Mouse (Mus musculus) left cerebral cortex, postnatal 36 days (tissue): ENCODE results near the gene Prr9. TPM values are rescaled to one million over a fixed set of nuclear protein-coding genes. Genes with fewer than 3 reads are reported as not detected.

Experiments used
- DNase-seq, 2 experiments: peaks; one replicate each; pipeline ENCODE4 v3.0.0; 2021 to 2022; ENCODE audit warnings: low spot score in 2 of 2, mixed read lengths in 1 of 2
- intact Hi-C: fragments of 180-260 bp; cut with DNase I; formaldehyde crosslinking; loops from one replicate; pipeline ENCODE4 v1.15.1; 2025
- total RNA-seq, 2 experiments: library from RNA; stranded (reverse); gene quantifications; 2 replicates each; pipeline ENCODE4 v1.2.3; 2021

The Prr9 gene
- total RNA-seq = not detected

DNA sequence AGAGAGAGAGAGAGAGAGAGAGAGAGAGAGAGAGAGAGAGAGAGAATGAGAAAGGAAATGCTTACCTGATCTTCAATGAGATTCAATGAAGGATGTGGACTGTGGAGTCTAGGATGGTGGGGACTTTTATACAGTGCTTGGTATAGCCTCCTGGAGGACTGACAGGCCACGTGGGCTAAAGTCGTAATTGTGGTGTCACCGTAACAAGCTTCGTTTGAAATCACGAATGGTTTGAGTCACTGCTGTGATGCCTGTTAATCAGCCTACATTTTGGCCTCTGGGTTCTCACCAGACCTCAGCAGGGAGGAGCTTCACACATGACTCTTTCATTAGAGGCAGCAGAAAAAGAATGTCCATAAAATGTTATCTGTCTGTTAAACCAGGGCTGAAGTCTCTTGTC, at the start of gene Prr9:
Gene Prr9 (minus strand): TSS at position 101 of the 400 bp plus-strand sequence.
- DNase-seq = no peak
- intact Hi-C loops = no loop called here

DNA sequence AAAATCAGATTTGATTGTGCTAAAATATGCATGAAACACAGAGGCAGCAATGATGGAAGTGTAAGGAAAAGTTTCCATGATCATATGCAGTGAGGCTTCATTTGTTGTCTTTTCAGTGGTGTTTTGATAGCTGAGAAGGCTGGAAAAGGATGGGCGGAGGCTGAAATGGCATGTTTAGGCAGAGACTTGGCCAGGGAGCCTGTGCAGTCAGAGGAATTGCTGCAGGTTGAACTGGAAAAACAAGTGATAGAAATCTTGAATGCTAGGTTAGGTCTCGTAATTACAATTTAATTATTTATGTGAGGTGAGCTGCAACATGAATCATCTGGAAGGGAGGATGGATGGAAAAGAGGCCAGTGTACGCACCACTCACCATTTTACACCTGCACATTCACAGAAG, 46.1 kb upstream of the Prr9 start:
- intact Hi-C loops = no loop called here
- DNase-seq = no peak

DNA sequence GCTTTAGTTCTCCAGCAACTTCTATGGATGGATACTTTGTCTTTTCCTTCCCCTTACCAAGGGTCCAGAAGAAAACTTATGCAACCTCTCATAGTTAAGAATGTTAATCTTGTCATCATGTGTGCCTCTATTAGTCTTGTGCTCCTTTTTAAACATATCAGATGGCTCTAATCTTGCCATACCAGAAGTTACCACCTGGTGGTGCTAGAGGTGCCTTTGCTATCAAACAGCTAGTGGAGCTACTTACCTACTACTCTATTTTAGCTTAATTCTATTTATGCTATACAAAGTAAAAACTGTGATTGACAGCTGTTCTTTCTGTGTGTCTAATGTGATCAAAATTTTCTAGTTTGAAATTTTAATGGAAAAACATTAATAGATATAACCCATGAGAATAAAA, 29.6 kb upstream of the Prr9 start:
- DNase-seq = peak in 1 of 2 experiments; percentile 14
- intact Hi-C loops = loop anchor here (5.0 to 10.0 kb wide), 3 partner anchors 241 to 844 kb away; no protein-coding TSS in a partner anchor

DNA sequence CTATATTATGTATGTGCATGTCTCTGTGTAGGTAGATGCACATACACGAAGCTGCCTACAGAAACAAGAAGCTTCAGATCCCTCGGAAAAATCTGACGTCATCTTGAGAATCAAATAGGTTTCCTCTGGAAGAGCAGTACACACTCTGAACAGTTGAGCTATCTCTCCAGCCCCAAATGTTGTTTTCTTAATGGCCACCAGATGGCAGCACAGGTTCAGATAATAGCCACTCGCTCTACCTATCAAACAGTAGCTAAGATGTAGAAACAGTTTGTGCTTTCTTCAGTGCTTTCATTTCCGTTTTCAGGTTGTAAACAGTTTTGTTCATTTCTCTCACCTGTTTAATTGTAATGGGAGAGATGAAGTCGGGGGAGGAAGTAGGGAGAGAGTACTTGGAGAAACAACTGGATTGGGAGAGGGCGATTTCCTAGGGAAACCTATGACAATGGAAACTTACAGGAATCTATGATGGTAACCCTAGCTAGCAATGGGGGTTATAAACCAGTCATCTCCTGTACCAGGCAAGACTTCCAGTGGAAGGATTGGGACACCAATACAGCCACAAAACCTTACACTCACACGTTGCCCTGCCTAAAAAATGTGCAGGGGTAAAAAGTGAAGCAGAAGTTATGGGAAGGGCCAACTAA, 27.0 kb upstream of the Prr9 start:
- intact Hi-C loops = loop anchor here (2.0 to 10.0 kb wide), 4 partner anchors 244 to 847 kb away; no protein-coding TSS in a partner anchor
- DNase-seq = peak; percentile 33 to 46

DNA sequence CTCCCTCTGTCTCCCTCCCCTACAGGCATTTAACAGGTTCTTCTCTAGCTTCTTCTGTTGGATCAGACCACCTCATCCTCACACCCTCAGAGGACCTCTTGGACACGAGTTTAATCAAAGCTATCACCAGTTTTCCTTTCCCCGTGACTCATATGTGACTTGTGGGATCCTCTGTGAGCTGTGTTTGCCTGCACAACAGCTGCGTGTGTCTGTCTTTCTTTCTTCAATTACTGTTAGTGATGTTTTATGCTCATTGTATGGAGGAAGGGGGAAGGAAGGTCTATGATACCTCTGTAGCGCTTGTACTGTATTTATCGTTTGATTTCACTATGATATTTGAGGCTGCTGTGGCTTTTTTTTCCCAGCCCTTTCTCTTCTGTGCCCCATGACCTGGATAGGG, 24.2 kb upstream of the Prr9 start:
- intact Hi-C loops = no loop called here

DNA sequence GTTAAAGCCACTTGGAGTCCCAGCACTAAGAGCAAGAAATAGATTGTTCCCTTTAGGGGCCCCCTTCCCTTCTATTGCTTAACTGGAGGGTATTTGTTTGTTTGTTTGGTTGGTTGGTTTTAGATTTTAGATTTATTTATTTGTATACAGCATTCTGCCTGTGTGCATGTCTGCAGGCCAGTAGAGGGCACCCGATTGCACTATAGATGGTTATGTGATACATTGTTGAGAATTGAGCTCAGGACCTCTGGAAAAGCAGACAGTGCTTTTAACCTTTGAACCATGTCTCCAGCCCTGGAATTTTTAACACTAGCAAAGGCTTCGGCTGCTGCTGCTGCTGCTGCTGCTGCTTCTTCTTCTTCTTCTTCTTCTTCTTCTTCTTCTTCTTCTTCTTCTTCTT, 23.7 kb upstream of the Prr9 start:
- intact Hi-C loops = no loop called here
- DNase-seq = no peak

More for the DNA sequence above, 24.2 kb upstream of the Prr9 start:
- no peak for DNase-seq

DNA sequence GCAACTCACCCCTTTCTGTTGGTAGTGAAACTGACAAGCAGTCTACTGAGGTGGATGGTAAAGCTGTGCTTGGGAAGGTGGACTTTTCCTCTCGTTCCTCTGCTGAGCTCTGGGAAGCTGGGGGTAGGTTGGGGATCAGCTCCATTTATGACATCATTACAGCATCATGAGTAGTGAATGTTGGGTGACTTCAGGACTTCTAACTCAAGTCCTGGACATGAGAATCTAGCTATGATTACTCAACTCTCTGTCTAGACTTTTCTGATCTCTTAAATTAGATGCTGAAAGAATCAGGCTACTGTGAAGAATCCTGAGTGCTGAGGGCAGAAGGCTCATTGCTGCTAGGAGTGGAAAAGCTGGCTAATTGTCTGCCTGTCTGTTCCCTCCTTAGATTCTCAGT, 18.9 kb upstream of the Prr9 start, which contains the start of gene Lelp1:
Gene Lelp1 (minus strand): TSS at position 101 of the 400 bp plus-strand sequence.
- intact Hi-C loops = no loop called here
- DNase-seq = no peak

DNA sequence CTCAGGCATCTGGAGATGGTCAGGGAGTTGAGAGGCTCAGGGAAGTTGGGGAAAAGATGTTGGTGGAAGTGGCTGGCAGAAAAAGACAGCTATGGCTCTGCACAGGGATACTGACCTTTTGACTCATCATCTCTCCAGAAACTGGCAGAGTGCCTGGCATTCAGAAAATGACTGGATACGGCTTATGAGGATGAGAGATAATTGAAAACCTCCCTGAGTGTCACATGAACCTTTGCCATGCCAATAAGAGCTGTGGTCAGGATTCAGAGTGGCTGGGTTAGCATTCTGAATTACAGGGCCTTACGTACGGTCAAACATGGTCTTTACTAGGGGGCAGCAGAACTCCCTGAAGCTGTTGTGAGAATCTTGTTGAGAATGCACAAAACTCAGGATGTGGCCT, 2.8 kb downstream of the Prr9 start:
- no peak for DNase-seq
- intact Hi-C loops = no loop called here

DNA sequence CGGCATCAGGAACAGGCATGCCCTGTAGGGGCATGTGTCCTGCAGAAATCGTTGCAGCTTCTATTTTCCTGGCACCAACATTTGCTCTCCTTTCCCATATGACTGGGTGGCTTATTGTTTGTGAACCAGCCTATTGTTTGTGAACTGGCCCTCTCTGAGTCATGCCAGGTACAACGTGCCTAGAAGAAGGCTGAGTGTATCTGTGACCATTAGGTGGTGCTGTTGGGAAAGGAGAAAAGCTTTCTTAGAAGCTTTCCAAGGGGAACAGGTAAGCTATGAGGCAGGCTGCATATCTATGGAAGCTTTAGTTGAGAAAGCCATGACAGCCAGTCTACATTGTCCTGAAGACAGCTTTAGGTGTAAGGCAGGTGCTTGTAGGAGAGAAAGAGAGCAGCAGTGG, 5.8 kb downstream of the Prr9 start:
- intact Hi-C loops = no loop called here
- no peak for DNase-seq

DNA sequence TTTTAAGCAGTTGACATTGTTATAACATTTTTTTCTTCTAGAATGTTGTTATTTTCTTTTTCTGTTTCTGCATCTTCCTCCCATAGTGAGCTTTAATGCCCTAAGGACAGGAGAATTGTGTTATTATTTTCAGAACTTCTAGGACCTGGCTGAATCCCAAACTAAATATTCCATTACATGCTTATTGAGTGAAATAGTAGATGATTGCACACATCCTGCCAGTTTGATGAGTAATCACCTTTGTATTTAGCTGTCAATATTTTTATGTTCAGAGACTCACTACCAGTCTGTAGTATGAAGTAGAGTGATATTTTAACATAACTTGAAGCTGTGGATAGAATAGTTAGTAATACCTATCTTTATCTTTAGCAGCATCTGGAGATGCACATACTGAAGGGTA, 12.2 kb downstream of the Prr9 start:
- intact Hi-C loops = no loop called here
- no peak for DNase-seq

DNA sequence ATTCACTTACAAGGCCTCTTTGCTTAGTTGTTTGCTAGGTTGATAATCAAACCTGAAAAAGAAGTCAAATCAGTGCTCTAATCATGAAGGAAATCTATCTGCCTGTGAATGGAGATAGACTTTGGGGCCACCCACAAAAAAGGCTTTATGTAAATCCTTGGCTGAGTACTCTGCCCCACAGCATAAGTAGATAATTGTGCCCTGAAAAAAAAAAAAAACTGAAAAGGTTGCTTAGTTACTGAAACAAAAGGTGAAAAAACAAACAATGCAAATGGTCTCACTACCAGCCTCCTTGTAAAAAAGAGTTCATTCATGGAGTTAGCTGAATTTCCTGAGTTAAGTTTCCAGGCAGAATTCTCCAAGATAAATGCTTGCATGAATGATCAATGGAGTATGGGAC, 13.0 kb downstream of the Prr9 start:
- intact Hi-C loops = no loop called here
- DNase-seq = no peak

DNA sequence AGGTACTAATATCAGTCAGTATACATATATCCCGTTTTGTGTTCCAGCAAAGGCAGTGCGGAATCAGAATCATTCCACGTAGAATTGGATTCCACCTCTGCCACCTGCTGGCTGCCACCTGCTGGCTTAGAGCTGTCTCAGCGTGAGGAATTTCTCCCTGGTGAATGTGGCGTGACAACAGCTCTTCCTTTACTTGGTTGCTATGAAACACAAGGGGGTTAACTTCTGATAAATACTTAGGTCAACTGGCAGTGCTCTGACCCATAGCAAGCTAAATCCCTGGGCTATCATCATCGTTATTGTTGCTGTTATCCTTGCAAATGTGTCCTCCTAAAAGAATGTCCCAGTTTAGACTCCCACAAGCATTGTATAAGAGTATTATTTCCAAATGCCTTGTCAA, 17.2 kb downstream of the Prr9 start:
- peak; percentile 18 to 31 for DNase-seq
- intact Hi-C loops = loop anchor here (2.0 kb wide), 1 partner anchor 56 kb away; no protein-coding TSS in a partner anchor

DNA sequence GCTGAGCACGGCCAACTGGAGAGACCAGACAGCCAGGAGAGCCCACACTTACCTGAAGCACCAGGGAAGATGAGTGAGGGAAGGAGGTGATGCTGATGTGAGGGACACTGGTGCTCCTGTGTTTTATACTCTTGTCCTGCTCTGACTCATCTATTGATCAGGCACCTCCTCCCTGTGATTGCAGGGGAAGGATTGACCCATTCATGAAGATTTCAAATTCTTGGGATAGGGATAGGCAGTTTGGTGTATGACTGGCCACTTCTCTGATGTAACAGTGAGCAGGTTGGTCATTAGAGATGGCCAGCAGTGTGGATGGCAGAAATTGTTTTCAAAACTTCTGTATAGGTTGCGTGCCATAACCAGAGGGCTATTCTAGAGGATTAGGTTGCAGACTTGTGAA, 40.7 kb downstream of the Prr9 start, which contains the start of gene Lor:
Gene Lor (minus strand): TSS at position 101 of the 400 bp plus-strand sequence.
- intact Hi-C loops = no loop called here
- no peak for DNase-seq

DNA sequence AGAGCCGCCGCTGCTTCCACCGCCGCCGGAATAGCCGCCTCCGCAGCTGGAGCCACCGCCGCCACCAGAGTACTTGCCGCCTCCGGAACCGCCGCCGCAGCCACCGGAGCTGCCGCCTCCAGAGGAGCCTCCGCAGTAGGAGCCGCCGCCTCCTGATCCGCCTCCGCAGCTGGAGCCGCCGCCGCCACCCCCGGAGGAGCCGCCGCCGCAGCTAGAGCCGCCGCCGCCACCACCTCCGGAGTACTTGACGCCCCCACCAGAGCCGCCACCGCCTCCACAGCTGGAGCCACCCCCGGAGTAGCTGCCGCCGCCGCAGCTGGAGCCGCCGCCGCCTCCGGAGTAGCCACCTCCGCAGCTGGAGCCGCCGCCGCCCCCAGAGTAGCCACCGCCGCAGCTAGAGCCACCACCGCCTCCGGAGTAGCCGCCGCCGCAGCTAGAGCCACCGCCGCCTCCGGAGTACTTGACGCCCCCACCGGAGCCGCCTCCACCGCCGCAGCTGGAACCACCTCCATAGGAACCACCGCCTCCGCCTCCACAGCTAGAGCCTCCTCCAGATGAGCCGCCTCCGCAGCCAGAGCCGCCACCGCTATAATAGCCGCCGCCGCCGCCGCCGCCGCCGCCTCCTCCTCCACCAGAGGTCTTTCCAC, 42.3 kb downstream of the Prr9 start:
- DNase-seq = peak; percentile 35 to 38
- intact Hi-C loops = no loop called here

DNA sequence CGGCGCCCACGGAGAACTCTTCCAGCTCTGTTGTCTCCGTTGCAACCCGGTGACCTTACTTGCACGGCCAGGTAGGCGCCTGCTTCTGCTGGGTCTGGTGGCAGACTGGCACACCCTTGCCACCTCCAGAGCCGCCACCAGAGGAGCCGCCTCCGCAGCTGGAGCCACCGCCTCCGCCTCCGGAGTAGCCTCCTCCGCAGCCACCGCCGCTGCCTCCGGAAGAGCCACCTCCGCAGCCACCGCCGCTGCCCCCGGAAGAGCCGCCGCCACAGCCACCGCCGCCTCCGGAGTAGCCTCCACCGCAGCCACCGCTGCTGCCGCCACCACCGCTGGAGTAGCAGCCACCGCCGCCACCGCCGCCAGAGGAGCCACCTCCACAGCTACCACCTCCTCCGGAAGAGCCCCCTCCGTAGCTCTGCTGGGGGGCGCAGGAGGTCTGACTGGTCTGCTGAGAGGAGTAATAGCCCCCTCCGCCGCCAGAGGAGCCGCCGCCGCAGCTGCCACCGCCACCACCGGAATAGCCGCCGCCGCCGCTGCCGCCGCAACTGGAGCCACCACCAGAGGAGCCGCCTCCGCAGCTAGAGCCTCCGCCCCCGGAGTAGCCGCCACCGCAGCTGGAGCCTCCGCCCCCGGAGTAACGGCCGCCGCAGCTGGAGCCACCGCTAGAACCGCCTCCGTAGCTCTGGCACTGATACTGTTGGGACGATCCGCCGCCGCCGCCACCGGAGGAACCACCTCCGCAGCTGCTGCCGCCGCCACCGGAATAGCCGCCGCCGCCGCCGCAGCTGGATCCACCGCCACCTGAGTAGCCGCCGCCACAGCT, 43.1 kb downstream of the Prr9 start:
- peak; percentile 71 to 74 for DNase-seq
- intact Hi-C loops = no loop called here

Other genes starting within 250 kb of the Prr9 start
- not detected for gene Pglyrp3, start 109.4 kb downstream of the Prr9 start, total RNA-seq
- 1 to 10 TPM; 1.0 to 2.8 TPM for gene Lor, start 40.8 kb downstream of the Prr9 start, total RNA-seq
- not detected for gene Lelp1, start 18.8 kb upstream of the Prr9 start, total RNA-seq
- not detected for gene Sprr2a1, start 91.9 kb upstream of the Prr9 start, total RNA-seq
- gene Sprr2a2, start 92.0 kb upstream of the Prr9 start, total RNA-seq = not detected
- gene Sprr2a3, start 161.5 kb upstream of the Prr9 start, total RNA-seq = not detected
- not detected for gene Sprr2b, start 192.7 kb upstream of the Prr9 start, total RNA-seq
- not detected for gene Sprr2d, start 215.2 kb upstream of the Prr9 start, total RNA-seq
- not detected for gene Sprr2e, start 228.2 kb upstream of the Prr9 start, total RNA-seq
- not detected for gene Sprr2f, start 241.2 kb upstream of the Prr9 start, total RNA-seq